Mouse (Mus musculus) cortical plate, adult 2 months (tissue): ENCODE measurements around the gene Mtmr3.

ENCODE experiments used
- CTCF ChIP-seq: fragments of 200-500 bp; IDR thresholded peaks from 2 replicates; pipeline ENCODE4 v1.5.1; 2011; ENCODE audit warnings: mild to moderate bottlenecking, control low read depth, low read length; ENCODE audit not compliant: insufficient read depth; ENCODE audit errors: extremely low read depth
- POLR2A ChIP-seq: fragments of 200-500 bp; IDR thresholded peaks from 2 replicates; pipeline ENCODE4 v1.6.1; 2011; ENCODE audit warnings: mild to moderate bottlenecking, low read length, control low read depth; ENCODE audit not compliant: insufficient read depth; ENCODE audit errors: extremely low read depth

- no peak for TF ChIP-seq CTCF
- no peak for TF ChIP-seq POLR2A
Observed at GRCm38 (mm10) chr11:4502206-4502605, 92.5 kb downstream of the Mtmr3 start.
